In the genomic region with DNA sequence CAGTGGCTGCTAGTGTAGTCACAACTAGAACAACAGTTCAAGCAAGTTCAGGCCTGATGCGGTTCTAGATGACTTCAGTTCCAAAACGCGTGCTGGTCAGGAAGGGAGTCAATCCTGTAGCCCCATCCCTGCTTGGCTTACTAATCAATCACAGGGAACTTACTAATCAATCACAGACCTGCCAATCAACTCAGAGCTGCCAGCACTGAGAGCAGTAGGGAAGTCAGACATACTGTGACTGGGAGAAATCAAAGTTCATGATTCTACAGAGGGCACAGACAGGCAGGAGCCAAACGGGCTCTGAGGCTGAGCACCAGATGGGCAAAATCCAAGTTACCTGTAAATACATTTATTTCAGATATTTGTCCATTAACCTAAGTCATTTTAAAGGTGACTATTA, we compare ENCODE assay signal across 8 mouse cellular contexts.
"Had no signal": no experiment of that assay in that cellular context is flagged by ENCODE, and none has a peak within 500 bp of the region (broad histone marks: within the 10 kb centered on the region; RNA-seq: fewer than 3 reads in every experiment).

No protein-coding gene starts in this region.

- H3K9me3 ChIP-seq: lung, embryonic 15.5 days; midbrain, embryonic 13.5 days; midbrain, embryonic 15.5 days; neural tube, embryonic 12.5 days had no signal

- H3K27me3 ChIP-seq: megakaryocyte, embryonic 14.5 days had no signal

- H3K9ac ChIP-seq: lung, embryonic 15.5 days; midbrain, embryonic 13.5 days; midbrain, embryonic 15.5 days; neural tube, embryonic 12.5 days had no signal

- ATAC-seq: midbrain, embryonic 13.5 days; midbrain, embryonic 15.5 days had no signal

- DNase-seq: lung, adult 2 months had no signal

- H3K27ac ChIP-seq: lung, embryonic 15.5 days; macrophage; midbrain, embryonic 13.5 days; midbrain, embryonic 15.5 days; neural tube, embryonic 12.5 days had no signal

- H3K4me3 ChIP-seq: lung, embryonic 15.5 days; midbrain, embryonic 13.5 days; midbrain, embryonic 15.5 days; neural tube, embryonic 12.5 days had no signal

- H3K36me3 ChIP-seq: lung, embryonic 15.5 days; midbrain, embryonic 13.5 days; midbrain, embryonic 15.5 days; neural tube, embryonic 12.5 days had no signal

- H3K4me2 ChIP-seq: lung, embryonic 15.5 days; midbrain, embryonic 11.5 days; midbrain, embryonic 13.5 days; midbrain, embryonic 15.5 days; neural tube, embryonic 12.5 days had no signal
